Mouse (Mus musculus) liver, adult 2 months (tissue): ENCODE measurements at regions not wholly inside any gene's neighbourhood (a gene's known extent, or its start where the extent isn't known, plus 50 kb on each side); places are given as distances from the start of the nearest gene placed in this dataset.

ENCODE experiments used
- DNase-seq: peaks from one replicate; pipeline ENCODE4 v3.0.0-alpha.2; 2011; ENCODE audit warnings: low read depth, low spot score; ENCODE audit errors: extremely low read depth
- H3K27ac ChIP-seq: fragments of 200-500 bp; replicated peaks from 2 replicates; pipeline ENCODE4 v1.5.1; 2012; ENCODE audit warnings: low read depth, mild to moderate bottlenecking, control low read depth, inconsistent platforms, low read length; ENCODE audit not compliant: insufficient read depth
- H3K27me3 ChIP-seq: fragments of 200-500 bp; 2 replicates; pipeline ENCODE4 v1.6.1; 2012; ENCODE audit warnings: mild to moderate bottlenecking, moderate library complexity, low read length, inconsistent platforms; ENCODE audit not compliant: control insufficient read depth, insufficient read depth
- H3K36me3 ChIP-seq: fragments of 200-500 bp; 2 replicates; pipeline ENCODE4 v1.6.1; 2012; ENCODE audit warnings: low read length, inconsistent platforms; ENCODE audit not compliant: control insufficient read depth, insufficient read depth
- H3K4me1 ChIP-seq: fragments of 200-500 bp; 2 replicates; pipeline ENCODE4 v1.6.1; 2011; ENCODE audit warnings: low read length; ENCODE audit not compliant: control insufficient read depth, insufficient read depth
- H3K4me3 ChIP-seq: fragments of 200-500 bp; 2 replicates; pipeline ENCODE4 v1.5.1; 2011; ENCODE audit warnings: low read depth, mild to moderate bottlenecking, control low read depth, low read length, moderate library complexity; ENCODE audit not compliant: insufficient read depth
- H3K79me2 ChIP-seq: fragments of 200-500 bp; 2 replicates; pipeline ENCODE4 v1.6.1; 2012; ENCODE audit warnings: inconsistent platforms, mild to moderate bottlenecking, low read length, moderate library complexity; ENCODE audit not compliant: control insufficient read depth, insufficient read depth
- H3K9ac ChIP-seq: fragments of 200-500 bp; 2 replicates; pipeline ENCODE4 v1.6.1; 2012; ENCODE audit warnings: low read depth, mild to moderate bottlenecking, control low read depth, inconsistent platforms, low read length
- CTCF ChIP-seq: fragments of 200-500 bp; IDR thresholded peaks from 2 replicates; pipeline ENCODE4 v1.5.1; 2011; ENCODE audit warnings: low read depth, low read length, control low read depth
- POLR2A ChIP-seq: fragments of 200-500 bp; IDR thresholded peaks from 2 replicates; pipeline ENCODE4 v1.6.1; 2011; ENCODE audit warnings: low read length, control low read depth; ENCODE audit not compliant: insufficient read depth; ENCODE audit errors: extremely low read depth
- WGBS: fragments of 180-500 bp; shearing (Covaris S2); methylation state at CpG from one replicate; pipeline ENCODE4 v1.1.7; 2018; 5-methylcytosine and 5-hydroxymethylcytosine counted together

DNA sequence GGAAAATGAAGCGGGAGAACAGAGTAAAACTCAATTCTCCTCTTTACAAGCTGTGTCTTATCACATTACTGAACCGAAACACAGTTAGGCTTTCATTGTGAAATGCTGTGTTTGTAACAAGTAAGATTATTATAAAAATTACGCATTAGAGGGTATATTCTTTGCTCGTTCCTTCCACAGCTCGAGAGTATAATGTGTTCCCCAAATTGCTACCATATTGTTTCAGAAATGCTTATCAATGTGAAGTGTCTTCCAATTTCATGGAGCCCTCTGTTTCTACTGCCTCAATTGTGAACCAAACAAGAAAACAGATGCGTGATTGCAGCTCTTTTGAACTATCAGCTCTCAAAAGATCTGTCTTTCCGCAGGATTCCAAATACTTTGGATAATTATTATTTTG lies 378.4 kb downstream of the Ttll7 start:
- 81% methylated on average over 7 of the region's 7 CpGs for WGBS
- no peaks in the 10 kb centered on the region for H3K36me3 ChIP-seq
- no peaks in the 10 kb centered on the region for H3K79me2 ChIP-seq
- DNase-seq = no peak
- no peak overlapping the region for H3K4me3 ChIP-seq
- H3K4me1 ChIP-seq = no peaks in the 10 kb centered on the region
- TF ChIP-seq CTCF (no peak), POLR2A (no peak)
- H3K27ac ChIP-seq = no peak overlapping the region
- H3K27me3 ChIP-seq = no peaks in the 10 kb centered on the region
- no peak overlapping the region for H3K9ac ChIP-seq

DNA sequence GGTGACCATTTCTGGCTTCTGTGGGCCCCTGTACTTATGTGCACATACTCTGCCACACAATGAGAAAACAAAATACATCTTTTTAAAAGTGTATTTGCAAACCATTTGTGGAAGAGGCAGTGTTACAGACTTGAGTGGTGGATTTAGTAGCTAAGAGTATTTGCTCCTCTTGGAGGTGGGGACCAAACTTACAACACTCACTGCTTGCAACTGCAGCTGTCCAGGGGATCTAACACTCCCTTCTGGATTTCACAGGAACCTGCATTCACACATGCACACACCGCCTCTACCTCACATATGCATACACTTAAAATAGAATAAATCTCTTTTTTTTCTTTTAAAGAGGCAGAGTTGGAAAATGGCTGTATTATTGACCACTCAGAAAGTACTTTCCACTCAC lies 386.2 kb downstream of the Ttll7 start:
- H3K27ac ChIP-seq = no peak overlapping the region
- no peak overlapping the region for H3K9ac ChIP-seq

DNA sequence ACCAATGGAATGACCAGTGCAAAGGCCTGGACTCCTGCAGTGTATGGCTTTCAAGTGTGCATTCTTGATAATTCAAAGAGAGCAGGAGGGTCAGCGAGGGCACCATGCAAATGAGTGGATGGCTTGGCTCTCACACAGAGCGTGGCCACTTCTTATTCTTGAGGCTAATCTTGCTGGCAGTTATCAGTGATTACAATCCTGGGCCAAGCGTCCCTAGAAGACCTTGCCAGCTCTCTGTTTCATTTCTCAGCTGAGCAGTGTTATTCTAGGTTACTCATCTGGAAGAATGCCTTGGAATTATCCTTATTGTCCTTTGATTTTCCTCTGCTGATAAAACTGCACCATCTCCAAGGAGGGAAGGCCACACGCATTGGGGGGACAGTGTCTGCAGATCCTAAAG lies 388.5 kb downstream of the Ttll7 start:
- Histone ChIP-seq H3K4me1 (no peaks in the 10 kb centered on the region), H3K9ac (no peak overlapping the region), H3K79me2 (no peaks in the 10 kb centered on the region), H3K27ac (no peak overlapping the region), H3K27me3 (no peaks in the 10 kb centered on the region), H3K4me3 (no peak overlapping the region), H3K36me3 (no peaks in the 10 kb centered on the region)
- WGBS = 67% methylated on average over 4 of the region's 4 CpGs
- no peak for DNase-seq
- no peak for TF ChIP-seq CTCF
- no peak for TF ChIP-seq POLR2A

More for the DNA sequence above, 386.2 kb downstream of the Ttll7 start:
- TF ChIP-seq CTCF (no peak), POLR2A (no peak)
- H3K4me1 ChIP-seq = no peaks in the 10 kb centered on the region
- no peaks in the 10 kb centered on the region for H3K79me2 ChIP-seq
- DNase-seq = no peak
- H3K27me3 ChIP-seq = no peaks in the 10 kb centered on the region
- WGBS = 80% methylated on average over 1 of the region's 1 CpGs
- no peaks in the 10 kb centered on the region for H3K36me3 ChIP-seq
- no peak overlapping the region for H3K4me3 ChIP-seq

DNA sequence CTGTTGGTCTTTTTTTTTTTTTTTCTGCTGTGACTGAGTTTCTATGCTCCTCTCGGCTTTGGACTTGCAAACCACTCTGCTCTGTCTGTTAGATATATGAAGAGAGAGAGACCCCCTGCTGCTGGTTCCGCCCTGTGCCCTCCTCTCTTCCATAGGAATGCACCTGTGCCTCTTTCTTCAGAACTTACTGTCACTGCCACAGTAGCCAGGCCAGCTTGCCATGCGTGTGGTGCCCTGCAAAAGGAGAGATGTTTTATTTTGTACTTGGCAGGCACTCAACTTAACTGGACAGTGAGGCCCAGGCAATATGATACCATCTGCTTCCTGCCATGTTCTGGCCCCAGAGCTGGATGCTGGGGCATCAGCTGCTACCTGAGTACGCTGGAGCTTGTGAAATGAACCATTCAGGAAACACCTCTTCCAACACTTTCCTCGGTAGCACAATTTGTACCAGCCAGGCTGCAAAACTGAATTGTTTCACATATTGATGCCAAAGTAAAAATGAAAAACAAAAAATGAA lies 392.8 kb downstream of the Ttll7 start:
- no peak for DNase-seq
- Histone ChIP-seq H3K27ac (no peak overlapping the region), H3K36me3 (no peaks in the 10 kb centered on the region), H3K4me3 (no peak overlapping the region), H3K27me3 (no peaks in the 10 kb centered on the region), H3K79me2 (no peaks in the 10 kb centered on the region), H3K4me1 (no peaks in the 10 kb centered on the region), H3K9ac (no peak overlapping the region)
- WGBS = 71% methylated on average over 5 of the region's 5 CpGs
- TF ChIP-seq POLR2A (no peak), CTCF (no peak)

DNA sequence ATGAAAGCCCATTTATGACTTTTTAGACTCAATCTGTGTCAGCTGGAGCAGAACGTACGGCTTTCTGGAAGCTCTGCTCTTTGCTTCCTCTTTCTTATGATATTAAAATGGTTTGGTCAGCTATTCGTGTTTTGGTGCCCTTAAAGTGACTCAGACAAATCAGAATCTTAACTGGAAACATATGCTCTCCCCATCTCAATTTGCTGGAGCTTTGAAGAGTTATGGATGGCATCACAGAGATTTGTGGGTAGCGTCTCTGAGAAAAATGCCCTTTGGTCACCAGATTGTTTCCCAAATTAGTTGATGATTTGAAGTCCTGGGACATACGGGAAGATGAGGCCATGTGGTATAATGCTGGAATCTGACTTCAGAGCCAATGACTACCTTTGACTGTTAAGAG lies 394.0 kb downstream of the Ttll7 start:
- Histone ChIP-seq H3K79me2 (no peaks in the 10 kb centered on the region), H3K27ac (no peak overlapping the region)
- no peak for DNase-seq

DNA sequence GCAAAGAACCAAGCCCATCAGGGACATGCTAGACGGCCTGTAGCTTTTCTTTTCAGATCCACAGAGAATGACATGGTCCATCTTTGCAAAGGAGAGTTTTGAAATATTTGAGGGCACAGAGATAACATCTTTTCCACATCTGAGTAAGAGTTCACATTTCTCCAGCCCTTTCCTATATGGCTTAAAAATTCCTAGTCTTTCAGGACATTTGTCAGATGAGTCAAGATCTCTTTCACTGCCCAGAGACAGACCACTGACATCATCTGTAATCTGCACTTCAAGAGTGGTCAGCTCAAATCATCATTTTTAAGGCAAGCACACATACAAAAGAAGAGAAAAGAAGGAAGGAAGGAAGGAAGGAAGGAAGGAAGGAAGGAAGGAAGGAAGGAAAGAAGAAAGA lies 397.3 kb downstream of the Ttll7 start:
- H3K4me1 ChIP-seq = no peaks in the 10 kb centered on the region
- DNase-seq = no peak
- no peak overlapping the region for H3K9ac ChIP-seq
- no peak overlapping the region for H3K27ac ChIP-seq
- no peak for TF ChIP-seq CTCF
- no peak for TF ChIP-seq POLR2A
- 76% methylated on average over 1 of the region's 1 CpGs for WGBS
- H3K36me3 ChIP-seq = no peaks in the 10 kb centered on the region
- no peak overlapping the region for H3K4me3 ChIP-seq
- H3K27me3 ChIP-seq = no peaks in the 10 kb centered on the region
- no peaks in the 10 kb centered on the region for H3K79me2 ChIP-seq

More for the DNA sequence above, 394.0 kb downstream of the Ttll7 start:
- Histone ChIP-seq H3K36me3 (no peaks in the 10 kb centered on the region), H3K9ac (no peak overlapping the region), H3K4me3 (no peak overlapping the region), H3K4me1 (no peaks in the 10 kb centered on the region), H3K27me3 (no peaks in the 10 kb centered on the region)
- 73% methylated on average over 5 of the region's 5 CpGs for WGBS
- TF ChIP-seq POLR2A = no peak
- no peak for TF ChIP-seq CTCF
